Mouse (Mus musculus) adrenal gland, adult 10 weeks (tissue): ENCODE measurements around the gene Dnmt3a. TPM values are rescaled to one million over a fixed set of nuclear protein-coding genes. Genes with fewer than 3 reads are reported as not detected.

Source experiments
- polyA plus RNA-seq: library from polyadenylated mRNA; stranded (reverse); fragments of 350-450 nt; fragmentation: Illumina TruSeq; extraction: RNeasy Lipid Tissue Mini Kit (QIAGEN cat#74804); gene quantifications from one replicate; pipeline ENCODE4 v1.2.3, GENCODE M21; 2014; ENCODE audit warnings: low read depth, low replicate concordance

Dnmt3a gene
- polyA plus RNA-seq, result 9.4 TPM

GRCm38 (mm10) chr12:3805852-3806251 lies at the start of gene Dnmt3a:
TSS of gene Dnmt3a (plus strand) at chr12:3806007.

GRCm38 (mm10) chr12:3954651-3955050 lies 148.8 kb downstream of the Dnmt3a start, which contains the start of gene Pomc:
TSS of gene Pomc (plus strand) at chr12:3954951.

Other genes starting within 250 kb of the Dnmt3a start
- gene Dtnb, start 233.6 kb upstream of the Dnmt3a start, polyA plus RNA-seq, result 6.6 TPM
- not detected for gene Pomc, start 148.9 kb downstream of the Dnmt3a start, polyA plus RNA-seq
- gene Efr3b, start 232.9 kb downstream of the Dnmt3a start, polyA plus RNA-seq, result 1.7 TPM